Mouse (Mus musculus): ENCODE data around the gene Neurl1a. TPM values are rescaled to one million over a fixed set of nuclear protein-coding genes. Genes with fewer than 3 reads are reported as not detected.

Neurl1a gene
- polyA plus RNA-seq, 1 experiment from 2014 or later = 5.0 TPM

- Histone ChIP-seq H3K9me3 (ENCODE audit: control insufficient read depth, low read length) (no peaks in the 10 kb centered on the region), H3K27me3 (ENCODE audit: control insufficient read depth, insufficient read depth, low read length) (no peaks in the 10 kb centered on the region), H3K4me2 (ENCODE audit: low read depth) (no peak overlapping the region), H3K9ac (ENCODE audit: low read length) (no peak overlapping the region), H3K36me3 (ENCODE audit: control insufficient read depth, insufficient read depth, low read length) (no peaks in the 10 kb centered on the region), H3K4me3 (ENCODE audit: low read depth, low read length) (no peak overlapping the region), H3K27ac (ENCODE audit: low read depth, low read length) (no peak overlapping the region), H3K4me1 (ENCODE audit: control insufficient read depth, insufficient read depth, low read length) (no peaks in the 10 kb centered on the region)
- ATAC-seq (ENCODE audit: insufficient read depth, low FRiP score, low TSS enrichment) (no peak), DNase-seq (ENCODE audit: low spot score) (no peak)
- WGBS = 91% methylated on average over 9 of the region's 9 CpGs
Measured at GRCm38 (mm10) chr19:47280894-47281293, 102.3 kb downstream of the Neurl1a start.

- 77% methylated on average over 6 of the region's 6 CpGs for WGBS
- Histone ChIP-seq H3K27ac (ENCODE audit: low read depth, low read length) (no peak overlapping the region), H3K4me3 (ENCODE audit: low read depth, low read length) (no peak overlapping the region), H3K4me1 (ENCODE audit: control insufficient read depth, insufficient read depth, low read length) (peaks cover 6% of the 10 kb centered on the region; the same call in 1 of the 2 replicates), H3K9ac (ENCODE audit: low read length) (no peak overlapping the region), H3K4me2 (ENCODE audit: low read depth) (no peak overlapping the region), H3K36me3 (ENCODE audit: control insufficient read depth, insufficient read depth, low read length) (no peaks in the 10 kb centered on the region), H3K9me3 (ENCODE audit: control insufficient read depth, low read length) (no peaks in the 10 kb centered on the region), H3K27me3 (ENCODE audit: control insufficient read depth, insufficient read depth, low read length) (no peaks in the 10 kb centered on the region)
- no peak for ATAC-seq (ENCODE audit: insufficient read depth, low FRiP score, low TSS enrichment)
- DNase-seq (ENCODE audit: low spot score) = no peak
Measured at GRCm38 (mm10) chr19:47282050-47282454, 103.4 kb downstream of the Neurl1a start.

DNA sequence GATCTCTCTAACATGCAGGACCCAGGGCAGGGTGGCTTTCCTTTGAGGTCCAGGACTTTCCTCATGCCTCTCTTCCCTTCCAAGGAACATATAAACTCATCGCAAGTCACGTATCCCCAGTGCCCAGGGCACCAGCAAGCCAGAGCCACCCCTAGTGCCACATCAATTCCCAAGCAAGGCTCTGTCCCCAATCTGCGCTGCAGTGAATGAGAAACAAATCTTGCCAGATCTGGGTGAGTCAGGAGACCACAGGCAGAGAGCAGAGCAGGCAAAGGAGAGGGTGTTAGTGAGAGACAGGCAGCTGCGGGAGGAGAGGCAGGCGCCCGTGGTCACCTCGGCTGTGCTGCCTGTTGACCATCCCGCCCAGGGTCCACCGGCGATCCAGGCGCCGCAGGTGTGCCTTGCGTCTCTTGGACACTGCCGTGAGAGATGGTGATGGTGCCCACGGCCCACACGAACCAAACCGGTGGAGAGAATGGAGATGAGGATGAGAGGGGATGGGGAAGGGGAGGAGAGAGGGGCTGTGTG lies 104.1 kb downstream of the Neurl1a start:
- Histone ChIP-seq H3K4me1 (ENCODE audit: control insufficient read depth, insufficient read depth, low read length) (peaks cover 10% of the 10 kb centered on the region; the same call in 1 of the 2 replicates), H3K9me3 (ENCODE audit: control insufficient read depth, low read length) (no peaks in the 10 kb centered on the region), H3K36me3 (ENCODE audit: control insufficient read depth, insufficient read depth, low read length) (no peaks in the 10 kb centered on the region), H3K4me2 (ENCODE audit: low read depth) (no peak overlapping the region), H3K27ac (ENCODE audit: low read depth, low read length) (no peak overlapping the region), H3K9ac (ENCODE audit: low read length) (no peak overlapping the region), H3K27me3 (ENCODE audit: control insufficient read depth, insufficient read depth, low read length) (no peaks in the 10 kb centered on the region), H3K4me3 (ENCODE audit: low read depth, low read length) (no peak overlapping the region)
- 96% methylated on average over 17 of the region's 17 CpGs for WGBS
- no peak for ATAC-seq (ENCODE audit: insufficient read depth, low FRiP score, low TSS enrichment)
- no peak for DNase-seq (ENCODE audit: low spot score)

DNA sequence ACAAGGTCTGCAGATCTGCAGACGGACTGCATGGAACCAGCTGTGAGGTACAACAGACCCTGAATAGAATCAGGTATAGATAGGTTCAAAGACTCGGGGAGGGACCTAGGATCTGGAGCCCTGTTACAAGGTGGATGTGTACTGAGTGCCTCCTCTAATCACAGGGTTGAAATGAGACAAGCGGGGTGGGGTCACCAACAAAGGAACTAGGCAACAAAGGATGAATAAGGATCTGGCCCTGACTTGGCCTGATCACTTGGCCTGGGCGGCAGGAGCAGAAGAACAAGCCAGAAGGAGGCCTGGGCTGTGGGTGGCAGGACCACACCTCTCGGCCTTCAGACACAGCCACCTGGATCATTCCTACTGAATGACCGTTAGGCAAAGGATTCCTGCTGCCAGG lies 107.0 kb downstream of the Neurl1a start:
- Histone ChIP-seq H3K36me3 (ENCODE audit: control insufficient read depth, insufficient read depth, low read length) (no peaks in the 10 kb centered on the region), H3K9ac (ENCODE audit: low read length) (no peak overlapping the region), H3K4me3 (ENCODE audit: low read depth, low read length) (no peak overlapping the region), H3K27me3 (ENCODE audit: control insufficient read depth, insufficient read depth, low read length) (no peaks in the 10 kb centered on the region), H3K4me2 (ENCODE audit: low read depth) (no peak overlapping the region), H3K4me1 (ENCODE audit: control insufficient read depth, insufficient read depth, low read length) (peaks cover 10% of the 10 kb centered on the region; the same call in 1 of the 2 replicates), H3K27ac (ENCODE audit: low read depth, low read length) (no peak overlapping the region), H3K9me3 (ENCODE audit: control insufficient read depth, low read length) (no peaks in the 10 kb centered on the region)
- WGBS = 87% methylated on average over 6 of the region's 6 CpGs
- ATAC-seq (ENCODE audit: insufficient read depth, low FRiP score, low TSS enrichment) (no peak), DNase-seq (ENCODE audit: low spot score) (no peak)

DNA sequence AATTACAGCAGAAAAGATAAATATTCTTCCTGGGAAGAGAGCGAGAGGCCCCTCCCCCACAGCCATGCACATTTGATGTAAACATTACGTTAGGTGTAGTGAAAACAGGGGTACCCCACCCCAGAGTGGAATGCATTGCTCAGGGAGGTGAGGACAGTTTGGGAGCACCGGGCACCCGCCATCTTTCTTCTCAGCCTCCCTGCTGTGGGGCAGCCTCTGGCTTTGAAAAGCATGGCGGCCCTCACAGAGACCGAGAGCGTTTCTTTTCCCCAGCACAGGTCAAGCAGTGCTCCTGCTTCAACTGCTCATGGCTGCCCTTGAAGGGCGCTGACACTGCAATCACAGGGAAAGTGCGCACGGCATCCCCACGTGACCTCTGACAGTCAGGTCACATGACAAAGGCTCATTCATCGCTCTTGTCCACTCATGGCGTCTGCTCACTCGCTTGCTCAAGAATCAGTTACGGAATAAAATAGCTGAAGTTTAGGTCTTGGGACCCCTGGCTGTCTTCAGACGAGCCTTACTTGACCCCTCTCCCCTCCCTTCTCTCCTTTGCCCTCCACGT lies 108.3 kb downstream of the Neurl1a start:
- Histone ChIP-seq H3K4me3 (ENCODE audit: low read depth, low read length) (no peak overlapping the region), H3K27ac (ENCODE audit: low read depth, low read length) (no peak overlapping the region), H3K36me3 (ENCODE audit: control insufficient read depth, insufficient read depth, low read length) (no peaks in the 10 kb centered on the region), H3K9ac (ENCODE audit: low read length) (no peak overlapping the region), H3K4me2 (ENCODE audit: low read depth) (no peak overlapping the region), H3K9me3 (ENCODE audit: control insufficient read depth, low read length) (no peaks in the 10 kb centered on the region), H3K4me1 (ENCODE audit: control insufficient read depth, insufficient read depth, low read length) (peaks cover 21% of the 10 kb centered on the region), H3K27me3 (ENCODE audit: control insufficient read depth, insufficient read depth, low read length) (no peaks in the 10 kb centered on the region)
- DNase-seq (ENCODE audit: low spot score) (no peak), ATAC-seq (ENCODE audit: insufficient read depth, low FRiP score, low TSS enrichment) (no peak)
- 49% methylated on average over 17 of the region's 17 CpGs for WGBS

GRCm38 (mm10) chr19:47291307-47292080 lies 112.9 kb downstream of the Neurl1a start:
- DNase-seq (ENCODE audit: low spot score) (no peak), ATAC-seq (ENCODE audit: insufficient read depth, low FRiP score, low TSS enrichment) (peak; percentile 38; the same call in 1 of the 2 replicates)
- WGBS = 31% methylated on average over 7 of the region's 7 CpGs
- 0 out of 2 replicates have a peak overlapping the region, but pooled peaks have one; percentile 14 for H3K27ac ChIP-seq (ENCODE audit: low read depth, low read length)
- H3K4me3 ChIP-seq (ENCODE audit: low read depth, low read length) = no peak overlapping the region
- no peak overlapping the region; the same call in 1 of the 2 replicates for H3K9ac ChIP-seq (ENCODE audit: low read length)
- no peaks in the 10 kb centered on the region for H3K9me3 ChIP-seq (ENCODE audit: control insufficient read depth, low read length)
- H3K36me3 ChIP-seq (ENCODE audit: control insufficient read depth, insufficient read depth, low read length) = no peaks in the 10 kb centered on the region
- H3K4me2 ChIP-seq (ENCODE audit: low read depth) = no peak overlapping the region
- H3K4me1 ChIP-seq (ENCODE audit: control insufficient read depth, insufficient read depth, low read length) = peaks cover 28% of the 10 kb centered on the region
- H3K27me3 ChIP-seq (ENCODE audit: control insufficient read depth, insufficient read depth, low read length) = no peaks in the 10 kb centered on the region

DNA sequence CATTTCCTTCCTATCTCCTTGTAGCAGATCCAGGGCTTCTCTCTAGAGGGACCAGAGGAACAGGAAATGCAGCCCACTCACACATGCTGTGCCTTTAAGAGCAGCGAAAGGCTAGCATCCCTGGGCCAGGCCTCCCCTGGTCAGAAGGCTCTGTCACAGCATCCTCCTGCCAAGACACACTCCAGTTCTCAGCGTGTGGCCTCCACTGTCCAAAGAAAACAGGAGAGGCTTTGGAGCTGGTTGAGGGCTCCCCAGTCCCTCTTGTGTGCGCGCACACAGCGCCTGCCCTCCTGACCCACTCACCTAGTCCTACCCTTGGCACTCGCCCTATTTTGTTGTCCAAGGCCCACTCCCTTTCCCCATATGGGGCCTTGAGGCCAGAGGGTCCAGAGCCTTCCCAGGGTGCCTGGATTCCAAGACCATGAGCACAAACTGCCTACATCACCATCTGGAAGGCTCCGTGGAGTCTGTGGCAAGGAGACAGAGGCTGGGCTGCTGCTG lies 113.9 kb downstream of the Neurl1a start:
- Histone ChIP-seq H3K4me3 (ENCODE audit: low read depth, low read length) (no peak overlapping the region), H3K4me1 (ENCODE audit: control insufficient read depth, insufficient read depth, low read length) (peaks cover 19% of the 10 kb centered on the region), H3K27ac (ENCODE audit: low read depth, low read length) (no peak overlapping the region), H3K4me2 (ENCODE audit: low read depth) (no peak overlapping the region), H3K9ac (ENCODE audit: low read length) (no peak overlapping the region), H3K27me3 (ENCODE audit: control insufficient read depth, insufficient read depth, low read length) (no peaks in the 10 kb centered on the region), H3K9me3 (ENCODE audit: control insufficient read depth, low read length) (no peaks in the 10 kb centered on the region), H3K36me3 (ENCODE audit: control insufficient read depth, insufficient read depth, low read length) (no peaks in the 10 kb centered on the region)
- ATAC-seq (ENCODE audit: insufficient read depth, low FRiP score, low TSS enrichment) (no peak), DNase-seq (ENCODE audit: low spot score) (no peak)
- 52% methylated on average over 7 of the region's 7 CpGs for WGBS

GRCm38 (mm10) chr19:47298100-47298499 lies 119.5 kb downstream of the Neurl1a start:
- no peak for ATAC-seq (ENCODE audit: insufficient read depth, low FRiP score, low TSS enrichment)
- H3K4me2 ChIP-seq (ENCODE audit: low read depth) = no peak overlapping the region
- H3K36me3 ChIP-seq (ENCODE audit: control insufficient read depth, insufficient read depth, low read length) = no peaks in the 10 kb centered on the region
- DNase-seq (ENCODE audit: low spot score) = no peak
- H3K9ac ChIP-seq (ENCODE audit: low read length) = no peak overlapping the region
- H3K4me3 ChIP-seq (ENCODE audit: low read depth, low read length) = no peak overlapping the region
- no peaks in the 10 kb centered on the region for H3K27me3 ChIP-seq (ENCODE audit: control insufficient read depth, insufficient read depth, low read length)
- H3K4me1 ChIP-seq (ENCODE audit: control insufficient read depth, insufficient read depth, low read length) = peaks cover 23% of the 10 kb centered on the region
- H3K27ac ChIP-seq (ENCODE audit: low read depth, low read length) = no peak overlapping the region
- WGBS = 87% methylated on average over 11 of the region's 11 CpGs
- H3K9me3 ChIP-seq (ENCODE audit: control insufficient read depth, low read length) = no peaks in the 10 kb centered on the region
